Mouse (Mus musculus) heart, embryonic 13.5 days (tissue): Measurements from ENCODE around the gene 4930469K13Rik. TPM values are rescaled to one million over a fixed set of nuclear protein-coding genes. Genes with fewer than 3 reads are reported as not detected.

Experiments used
- ATAC-seq: fragments of 200-750 bp; cut with Nextera tagmentation; 2 replicates; pipeline ENCODE4 v1.8.0; 2017; ENCODE audit warnings: moderate TSS enrichment; ENCODE audit not compliant: insufficient number of reproducible peaks, low FRiP score, low TSS enrichment; ENCODE audit errors: extremely low read depth
- H3K27ac ChIP-seq: fragments of 300-500 bp; sonication (generic); replicated peaks from 2 replicates; pipeline ENCODE4 v1.5.1; 2015; ENCODE audit warnings: moderate library complexity, mild to moderate bottlenecking, inconsistent platforms
- H3K27me3 ChIP-seq: fragments of 300-500 bp; sonication (generic); replicated peaks from 2 replicates; pipeline ENCODE4 v1.6.1; 2015; ENCODE audit warnings: mild to moderate bottlenecking, inconsistent platforms
- H3K36me3 ChIP-seq: fragments of 300-500 bp; sonication (generic); 2 replicates; pipeline ENCODE4 v1.6.1; 2015; ENCODE audit warnings: mild to moderate bottlenecking, inconsistent platforms
- H3K4me1 ChIP-seq: fragments of 300-500 bp; sonication (generic); 2 replicates; pipeline ENCODE4 v1.6.1; 2015; ENCODE audit warnings: inconsistent platforms
- H3K4me2 ChIP-seq: fragments of 300-500 bp; sonication (generic); 2 replicates; pipeline ENCODE4 v1.6.1; 2015; ENCODE audit warnings: inconsistent platforms, mild to moderate bottlenecking, moderate library complexity
- H3K4me3 ChIP-seq: fragments of 300-500 bp; sonication (generic); 2 replicates; pipeline ENCODE4 v1.5.1; 2015; ENCODE audit warnings: moderate library complexity, mild to moderate bottlenecking, inconsistent platforms
- H3K9ac ChIP-seq: fragments of 300-500 bp; sonication (generic); 2 replicates; pipeline ENCODE4 v1.6.1; 2015; ENCODE audit warnings: inconsistent platforms, mild to moderate bottlenecking, moderate library complexity
- H3K9me3 ChIP-seq: fragments of 300-500 bp; sonication (generic); 2 replicates; pipeline ENCODE4 v1.6.1; 2016; ENCODE audit warnings: inconsistent platforms
- WGBS: fragments of 180-500 bp; shearing (Covaris S2); methylation state at CpG from one replicate; pipeline ENCODE4 v1.1.7; 2015; ENCODE audit warnings: mixed read lengths; 5-methylcytosine and 5-hydroxymethylcytosine counted together
- polyA plus RNA-seq: library from polyadenylated mRNA; unstranded; fragments of >200 nt; fragmentation: Nextera tagmentation; extraction: Ambion mirVana; gene quantifications from 2 replicates; pipeline ENCODE4 v1.2.1, GENCODE M21; 2015

The 4930469K13Rik gene
- polyA plus RNA-seq, 1 experiment from 2014 or later, result not detected

DNA sequence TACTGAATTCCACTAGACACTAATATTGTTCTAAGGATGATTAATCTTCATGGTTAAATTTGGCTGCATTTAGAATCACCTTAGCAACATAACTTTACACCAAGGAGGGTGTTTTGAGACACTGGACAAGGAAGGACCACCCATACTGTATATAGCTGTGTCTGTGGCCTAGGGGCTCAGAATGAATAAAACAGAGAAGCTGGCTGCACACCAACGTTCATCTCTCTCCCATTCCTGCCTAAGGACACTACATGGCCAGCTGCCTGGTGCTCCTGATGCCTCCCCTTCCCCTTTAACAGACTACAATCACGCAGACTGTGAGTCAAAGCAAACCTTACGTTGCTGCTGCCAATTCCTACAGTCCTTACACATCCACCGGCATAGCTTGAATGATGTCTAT, 142.4 kb downstream of the 4930469K13Rik start:
- Histone ChIP-seq H3K9ac (no peak overlapping the region), H3K27me3 (no peaks in the 10 kb centered on the region), H3K36me3 (no peaks in the 10 kb centered on the region), H3K4me1 (no peaks in the 10 kb centered on the region), H3K4me2 (no peak overlapping the region), H3K27ac (no peak overlapping the region), H3K4me3 (no peak overlapping the region), H3K9me3 (no peaks in the 10 kb centered on the region)
- WGBS, result 69% methylated on average over 4 of the region's 4 CpGs
- no peak for ATAC-seq

DNA sequence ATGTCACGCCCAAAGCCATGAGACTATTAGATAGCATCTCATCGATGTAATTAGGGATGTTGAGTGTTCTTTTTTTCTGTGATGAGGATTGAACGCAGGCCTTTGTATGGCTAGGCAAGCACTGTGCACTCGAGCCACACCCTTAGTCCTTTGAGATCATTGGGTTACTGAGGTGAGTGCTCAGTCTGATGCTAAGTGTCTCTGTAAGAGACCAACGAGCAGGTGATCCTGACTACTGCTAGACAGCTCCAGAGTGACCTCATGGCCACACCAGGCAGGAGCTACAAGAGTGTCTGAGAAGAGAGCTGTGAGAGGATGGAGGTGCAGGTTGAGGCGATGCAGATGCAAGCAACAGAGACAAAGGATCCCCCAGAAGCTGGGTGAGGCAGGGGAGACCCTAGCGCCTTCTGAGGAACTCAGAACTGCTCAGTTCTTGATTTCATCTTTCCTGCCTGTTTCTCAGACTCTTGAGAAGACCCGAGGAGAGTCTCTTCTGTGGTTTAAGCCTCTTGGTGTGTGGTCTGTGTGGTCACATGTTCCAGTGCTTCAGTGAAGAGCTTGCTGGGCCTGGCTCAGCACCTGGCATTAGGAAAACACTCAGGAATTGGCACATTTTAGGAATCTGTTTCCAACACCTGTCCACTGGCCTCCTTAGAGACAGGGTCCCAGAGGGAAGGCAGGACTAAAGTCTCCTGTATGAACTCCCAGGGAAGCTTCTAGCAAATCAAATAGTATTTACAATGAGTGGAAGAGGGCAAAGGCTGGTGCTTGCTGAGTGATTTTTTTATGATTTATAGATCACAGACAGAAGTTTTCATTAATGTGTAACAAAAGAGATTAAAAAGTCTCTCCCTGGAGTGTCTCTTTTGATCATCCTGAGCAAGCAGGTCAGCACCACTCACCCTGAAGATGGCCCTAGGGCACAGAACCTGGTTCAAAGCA, 146.4 kb downstream of the 4930469K13Rik start:
- ATAC-seq, result no peak
- H3K9me3 ChIP-seq, result no peaks in the 10 kb centered on the region
- no peak overlapping the region for H3K27ac ChIP-seq
- no peaks in the 10 kb centered on the region for H3K36me3 ChIP-seq
- no peak overlapping the region for H3K9ac ChIP-seq
- WGBS, result 72% methylated on average over 8 of the region's 8 CpGs
- H3K27me3 ChIP-seq, result no peaks in the 10 kb centered on the region
- H3K4me1 ChIP-seq, result no peaks in the 10 kb centered on the region
- H3K4me3 ChIP-seq, result no peak overlapping the region
- no peak overlapping the region for H3K4me2 ChIP-seq

DNA sequence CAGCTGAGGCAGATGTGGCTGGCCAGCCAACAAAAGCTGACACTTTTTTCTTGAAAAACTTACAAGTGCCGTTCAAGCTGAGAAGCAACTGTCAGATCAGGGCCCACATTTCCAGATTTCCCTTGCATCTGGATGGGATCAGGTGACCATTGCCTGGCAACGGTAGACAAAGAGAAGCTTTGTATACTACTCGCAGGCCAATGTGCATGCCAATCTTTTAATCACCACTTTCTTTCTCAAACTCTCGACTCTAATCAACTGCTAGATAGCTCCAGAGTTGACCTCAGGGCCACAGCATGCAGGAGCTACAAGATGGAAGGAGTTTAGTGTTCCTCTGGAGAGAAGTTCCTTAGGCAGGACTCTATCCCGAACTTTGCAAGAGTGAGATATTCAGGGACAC, 147.2 kb downstream of the 4930469K13Rik start:
- Histone ChIP-seq H3K36me3 (no peaks in the 10 kb centered on the region), H3K9me3 (no peaks in the 10 kb centered on the region), H3K4me3 (no peak overlapping the region), H3K27ac (no peak overlapping the region), H3K27me3 (no peaks in the 10 kb centered on the region), H3K9ac (no peak overlapping the region), H3K4me2 (no peak overlapping the region), H3K4me1 (no peaks in the 10 kb centered on the region)
- 53% methylated on average over 5 of the region's 5 CpGs for WGBS
- ATAC-seq, result no peak

DNA sequence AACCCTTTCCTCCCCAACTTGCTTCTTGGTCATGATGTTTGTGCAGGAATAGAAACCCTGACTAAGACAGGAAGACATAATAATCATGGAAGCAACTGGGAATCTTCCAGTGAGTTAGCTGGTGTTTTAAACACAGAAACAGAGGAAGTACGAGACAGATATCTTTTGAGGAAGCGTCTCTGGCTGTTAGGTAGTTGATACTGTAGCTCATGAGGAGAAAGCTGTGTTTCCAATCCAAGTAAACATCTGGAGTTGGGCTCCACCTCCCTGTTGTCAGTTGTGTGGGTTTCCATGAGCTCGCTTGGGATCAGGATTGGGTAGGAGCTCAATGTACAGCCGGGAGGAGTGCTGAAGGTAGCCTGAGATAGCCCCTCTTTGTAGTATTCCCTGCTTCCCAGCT, 151.9 kb downstream of the 4930469K13Rik start:
- Histone ChIP-seq H3K27me3 (no peaks in the 10 kb centered on the region), H3K27ac (no peak overlapping the region), H3K9ac (no peak overlapping the region), H3K36me3 (no peaks in the 10 kb centered on the region), H3K4me2 (no peak overlapping the region), H3K9me3 (no peaks in the 10 kb centered on the region), H3K4me1 (no peaks in the 10 kb centered on the region), H3K4me3 (no peak overlapping the region)
- 55% methylated on average over 4 of the region's 4 CpGs for WGBS
- ATAC-seq, result no peak

DNA sequence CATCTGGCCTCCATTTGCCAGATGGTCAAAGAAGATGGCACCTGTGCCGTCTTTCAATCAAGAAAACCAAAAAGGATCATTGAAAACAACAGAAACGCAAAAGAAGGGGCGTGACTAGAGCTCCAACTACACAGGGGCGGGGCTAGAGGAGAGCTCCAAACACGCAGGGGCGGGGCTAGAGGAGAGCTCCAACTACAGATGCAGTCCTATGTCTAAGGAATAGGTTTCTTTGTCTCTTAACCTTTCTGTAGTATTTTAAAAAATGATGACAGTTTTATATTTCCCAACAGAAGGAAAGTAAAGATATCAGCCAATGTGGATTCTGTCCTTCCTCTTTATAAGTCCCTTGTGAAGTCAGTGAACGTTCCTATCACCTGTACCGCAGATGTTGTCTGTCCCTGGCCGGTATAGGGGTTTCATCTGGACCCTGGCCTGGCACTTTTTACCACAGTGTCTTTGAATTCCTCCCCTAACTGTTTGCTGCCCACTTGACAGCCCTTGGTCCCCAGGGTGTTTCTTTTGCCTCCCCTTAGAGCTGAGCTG, 153.5 kb downstream of the 4930469K13Rik start:
- Histone ChIP-seq H3K4me2 (no peak overlapping the region), H3K36me3 (no peaks in the 10 kb centered on the region), H3K4me3 (no peak overlapping the region), H3K4me1 (no peaks in the 10 kb centered on the region), H3K9ac (no peak overlapping the region), H3K27ac (no peak overlapping the region), H3K27me3 (no peaks in the 10 kb centered on the region), H3K9me3 (no peaks in the 10 kb centered on the region)
- 78% methylated on average over 9 of the region's 9 CpGs for WGBS
- no peak for ATAC-seq

DNA sequence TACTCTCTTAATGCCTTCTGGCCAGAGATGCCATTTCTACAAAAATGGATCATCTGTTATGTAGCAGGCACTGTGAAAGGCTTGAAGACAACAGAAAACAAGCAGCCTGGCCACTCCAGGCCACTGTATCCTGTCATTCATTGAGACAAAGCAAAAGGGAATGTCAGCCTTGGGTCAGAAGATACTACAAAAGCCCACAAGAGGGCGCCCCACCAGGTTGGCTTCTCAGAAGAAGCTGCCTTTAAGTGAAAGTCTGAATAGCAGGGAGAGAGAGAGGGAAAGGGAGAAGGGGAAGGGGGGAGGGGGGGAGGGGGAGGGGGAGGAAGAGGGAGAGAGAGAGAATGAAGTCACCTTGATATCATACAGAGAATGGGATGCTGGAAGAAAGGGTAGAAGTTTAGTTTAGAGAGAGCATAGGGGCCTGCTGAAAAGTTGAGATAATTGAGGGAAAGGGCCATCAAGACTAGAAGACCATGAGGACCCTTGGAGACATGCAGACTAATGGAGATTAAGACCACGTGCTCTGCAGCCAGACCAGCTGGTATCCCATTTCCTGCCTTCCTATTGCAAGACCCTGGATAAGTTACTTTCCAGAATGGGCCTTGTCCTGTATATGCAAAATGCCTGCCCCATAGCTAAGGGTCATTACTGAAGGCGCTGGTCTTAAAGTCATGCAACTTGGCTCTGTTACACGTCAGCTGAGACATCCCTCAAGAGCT, 154.1 kb downstream of the 4930469K13Rik start:
- no peak for ATAC-seq
- H3K4me1 ChIP-seq, result no peaks in the 10 kb centered on the region
- no peak overlapping the region for H3K9ac ChIP-seq
- H3K4me3 ChIP-seq, result no peak overlapping the region
- H3K27ac ChIP-seq, result no peak overlapping the region
- no peak overlapping the region for H3K4me2 ChIP-seq
- no peaks in the 10 kb centered on the region for H3K27me3 ChIP-seq
- H3K9me3 ChIP-seq, result no peaks in the 10 kb centered on the region
- 51% methylated on average over 4 of the region's 4 CpGs for WGBS
- no peaks in the 10 kb centered on the region for H3K36me3 ChIP-seq

DNA sequence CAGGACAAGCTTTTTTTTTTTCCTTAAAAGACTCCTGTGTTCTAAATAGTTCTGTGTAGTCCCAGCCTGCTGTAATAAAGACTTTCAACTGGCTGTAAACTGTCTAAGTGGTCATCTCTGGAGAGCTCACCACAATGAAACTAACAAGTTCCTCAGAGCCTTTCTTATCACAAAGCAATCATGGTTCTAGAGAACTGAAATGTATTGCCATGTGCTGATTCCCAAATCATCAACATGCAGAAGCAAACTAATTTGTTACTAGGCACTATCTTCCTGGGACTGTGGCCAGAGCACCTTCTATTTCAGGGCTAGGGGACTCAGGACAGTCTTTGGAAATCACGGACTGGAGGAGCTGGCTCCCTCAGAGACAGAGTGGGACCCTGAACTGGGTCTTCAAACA, 154.8 kb downstream of the 4930469K13Rik start:
- Histone ChIP-seq H3K9me3 (no peaks in the 10 kb centered on the region), H3K4me3 (no peak overlapping the region), H3K9ac (no peak overlapping the region), H3K27me3 (no peaks in the 10 kb centered on the region), H3K36me3 (no peaks in the 10 kb centered on the region), H3K27ac (no peak overlapping the region), H3K4me1 (no peaks in the 10 kb centered on the region), H3K4me2 (no peak overlapping the region)
- ATAC-seq, result no peak
- 53% methylated on average over 1 of the region's 1 CpGs for WGBS

DNA sequence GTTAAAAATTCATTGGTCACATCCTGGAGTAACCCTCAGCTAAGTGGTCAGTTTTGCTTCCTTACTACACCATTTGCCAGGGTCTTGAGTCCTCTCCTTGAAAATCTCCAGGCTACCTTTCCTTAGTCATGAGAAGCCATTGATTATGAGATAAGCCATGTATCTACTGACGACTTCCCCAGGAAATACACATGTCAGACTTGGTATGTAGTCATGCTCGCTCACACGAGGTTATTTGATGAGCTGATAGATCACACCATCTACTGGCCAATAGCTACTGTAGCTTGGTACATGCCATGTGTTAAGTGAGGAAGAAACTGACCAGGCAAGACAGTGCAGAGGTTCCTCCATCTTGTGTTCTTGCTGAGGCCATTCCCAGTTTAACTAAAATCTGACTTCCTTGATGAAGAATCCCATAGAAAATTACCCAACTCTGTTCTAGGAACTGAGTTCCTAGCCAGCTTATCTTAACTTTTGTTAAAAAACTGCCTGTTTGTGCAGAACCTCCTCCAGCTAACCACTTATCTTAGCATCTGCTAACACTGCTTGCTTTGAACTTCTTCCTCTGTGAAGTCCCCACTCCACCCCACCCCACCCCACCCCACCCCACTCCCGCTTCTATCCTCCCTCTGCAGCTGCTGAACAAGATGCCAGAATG, 158.8 kb downstream of the 4930469K13Rik start:
- Histone ChIP-seq H3K9me3 (no peaks in the 10 kb centered on the region), H3K4me2 (no peak overlapping the region), H3K4me1 (no peaks in the 10 kb centered on the region), H3K4me3 (no peak overlapping the region), H3K36me3 (no peaks in the 10 kb centered on the region), H3K27me3 (no peaks in the 10 kb centered on the region), H3K9ac (no peak overlapping the region), H3K27ac (no peak overlapping the region)
- 62% methylated on average over 4 of the region's 4 CpGs for WGBS
- ATAC-seq, result no peak

DNA sequence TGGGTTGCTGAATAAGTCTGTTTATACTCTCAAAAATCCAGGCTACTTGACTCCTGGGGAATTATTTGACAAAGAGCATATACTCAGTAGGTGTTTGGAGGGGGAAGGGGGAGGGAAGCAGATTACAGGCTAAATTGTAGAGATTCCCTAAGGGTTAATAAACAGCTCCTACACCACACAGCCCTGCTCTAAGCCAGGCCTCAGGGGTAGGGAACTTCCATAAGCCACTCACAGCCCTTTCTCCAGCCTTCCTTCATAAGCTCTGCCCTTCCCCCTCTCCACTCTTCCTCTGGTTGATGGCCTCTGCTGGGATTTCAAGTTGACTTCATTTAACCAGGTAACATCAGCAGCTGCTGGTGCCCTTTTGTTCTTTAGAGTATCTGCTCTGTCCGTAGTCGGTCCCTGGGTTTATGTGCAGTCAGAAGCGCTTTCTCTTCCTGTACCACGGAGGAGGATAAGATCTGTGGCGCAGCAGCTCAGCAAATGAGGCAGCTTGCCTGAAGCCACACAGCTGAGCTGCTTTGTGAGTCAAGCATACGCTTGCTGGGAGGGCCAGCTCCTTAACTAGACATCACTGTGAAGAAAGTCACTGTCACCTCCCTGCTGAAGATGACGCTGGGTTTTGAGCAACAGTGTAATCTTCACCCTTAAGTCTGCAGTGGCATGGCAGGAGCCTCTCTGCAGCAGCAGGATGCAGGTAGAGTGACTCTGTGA, 159.6 kb downstream of the 4930469K13Rik start:
- Histone ChIP-seq H3K27me3 (no peaks in the 10 kb centered on the region), H3K4me3 (no peak overlapping the region), H3K4me2 (no peak overlapping the region), H3K4me1 (no peaks in the 10 kb centered on the region), H3K27ac (no peak overlapping the region), H3K9me3 (no peaks in the 10 kb centered on the region), H3K9ac (no peak overlapping the region), H3K36me3 (no peaks in the 10 kb centered on the region)
- no peak for ATAC-seq
- WGBS, result 51% methylated on average over 7 of the region's 7 CpGs

DNA sequence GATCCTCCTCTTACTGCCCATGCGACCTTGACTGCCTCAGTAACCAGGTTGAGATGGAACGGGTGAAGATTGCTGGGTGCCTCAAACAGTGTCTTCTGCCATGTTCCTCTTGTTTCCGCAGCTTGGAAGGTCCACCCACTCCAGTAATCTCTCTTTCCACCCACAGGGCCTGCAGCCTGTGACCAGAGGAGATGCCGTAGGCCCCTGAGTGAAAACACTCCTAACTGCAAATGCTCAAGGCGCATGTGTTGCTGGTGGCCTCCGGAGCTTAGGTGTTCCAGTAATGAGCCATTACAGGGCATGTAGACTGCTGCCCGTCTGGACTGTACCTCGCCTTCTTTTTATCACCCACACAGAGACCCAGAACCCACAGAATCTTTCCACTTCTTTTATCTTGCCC, 160.7 kb downstream of the 4930469K13Rik start:
- Histone ChIP-seq H3K9me3 (no peaks in the 10 kb centered on the region), H3K27ac (no peak overlapping the region), H3K36me3 (no peaks in the 10 kb centered on the region), H3K9ac (no peak overlapping the region), H3K4me3 (no peak overlapping the region), H3K4me1 (no peaks in the 10 kb centered on the region), H3K27me3 (no peaks in the 10 kb centered on the region), H3K4me2 (no peak overlapping the region)
- 77% methylated on average over 8 of the region's 8 CpGs for WGBS
- ATAC-seq, result no peak

DNA sequence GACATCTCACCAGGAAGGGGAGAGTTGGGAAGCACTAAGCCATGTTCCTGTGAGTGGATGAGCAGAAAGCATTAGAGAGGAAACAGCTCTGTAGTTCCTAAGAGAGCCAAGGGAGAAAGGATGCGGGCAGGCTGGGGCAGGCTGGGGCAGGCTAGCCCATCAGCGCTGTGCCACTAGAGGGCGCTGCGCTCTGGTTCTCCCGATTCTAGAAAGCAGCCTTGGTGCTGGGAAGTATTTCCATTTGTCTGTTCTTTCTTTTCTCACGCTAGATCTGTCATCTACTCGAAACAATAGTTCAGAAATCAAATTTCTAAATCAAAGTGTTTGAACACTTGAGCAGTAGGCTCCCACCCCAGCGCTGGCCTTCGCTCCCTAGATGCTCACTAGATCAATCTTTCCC, 164.1 kb downstream of the 4930469K13Rik start:
- H3K9ac ChIP-seq, result no peak overlapping the region
- H3K4me1 ChIP-seq, result peaks cover 6% of the 10 kb centered on the region; the same call in 1 of the 2 replicates
- WGBS, result 57% methylated on average over 9 of the region's 9 CpGs
- H3K36me3 ChIP-seq, result no peaks in the 10 kb centered on the region
- no peak overlapping the region for H3K4me2 ChIP-seq
- no peak overlapping the region for H3K4me3 ChIP-seq
- H3K27ac ChIP-seq, result no peak overlapping the region
- 0 out of 2 replicates have a peak, but pooled peaks cover 3% of the 10 kb centered on the region for H3K27me3 ChIP-seq
- no peaks in the 10 kb centered on the region for H3K9me3 ChIP-seq
- no peak for ATAC-seq
